Mouse (Mus musculus) regulatory T cell (primary cell): ENCODE data around the gene Alkbh5.

Experiments
- in situ Hi-C: fragments of 300-600 bp; cut with MboI, MseI; formaldehyde crosslinking; loops from one replicate; pipeline ENCODE4 v1.15.1; 2025; ENCODE audit warnings: high pct_unique_total_duplicates

The Alkbh5 gene

GRCm38 (mm10) chr11:60536180-60536858 lies at the start of gene Alkbh5:
Gene Alkbh5 (plus strand): TSS chr11:60536381.
- in situ Hi-C loops = no loop called here

- in situ Hi-C loops = no loop called here
These were observed 43.5 kb upstream of the Alkbh5 start for GRCm38 (mm10) chr11:60492726-60493125.

DNA sequence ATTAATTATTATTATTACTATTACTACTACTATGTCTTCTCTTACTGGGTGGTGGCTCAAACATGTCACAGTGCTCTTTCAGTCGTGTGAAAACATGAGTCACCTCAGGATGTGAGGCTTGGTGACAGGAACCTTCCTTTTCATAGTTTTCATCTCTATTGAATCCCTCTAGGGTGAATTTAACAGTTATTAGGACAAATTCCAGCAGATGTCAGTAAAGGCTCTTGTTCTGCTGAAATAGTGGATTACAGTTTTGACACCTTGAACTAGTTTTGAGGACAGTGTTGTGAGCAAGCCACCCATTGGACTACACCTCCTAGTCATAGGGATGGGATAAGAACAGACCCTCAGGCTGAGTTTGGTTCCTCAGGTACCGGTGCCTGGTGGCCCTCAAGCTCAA lies 40.5 kb upstream of the Alkbh5 start:
- in situ Hi-C loops = no loop called here

DNA sequence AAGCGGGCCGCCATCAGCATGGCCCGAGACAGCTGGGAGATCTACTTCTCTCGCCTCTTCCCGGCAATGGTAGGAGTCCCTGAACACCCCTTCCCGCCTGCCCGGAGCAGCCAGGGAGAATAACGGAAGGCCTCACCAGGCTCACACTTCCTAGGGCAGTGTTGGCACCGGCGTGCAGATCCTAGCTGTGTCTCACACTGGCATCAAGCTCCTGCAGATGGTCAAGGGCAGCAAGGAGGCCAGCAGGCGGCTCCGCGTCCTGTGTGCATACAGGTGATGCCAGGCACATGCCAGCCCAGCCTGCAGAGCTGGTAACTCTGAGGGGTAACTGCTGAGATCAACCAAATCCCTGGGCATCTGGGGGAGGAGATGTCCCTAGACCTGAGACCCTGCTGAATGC lies 28.9 kb upstream of the Alkbh5 start:
- in situ Hi-C loops = no loop called here

- in situ Hi-C loops = no loop called here
These were observed 27.2 kb upstream of the Alkbh5 start for GRCm38 (mm10) chr11:60508950-60509349.

DNA sequence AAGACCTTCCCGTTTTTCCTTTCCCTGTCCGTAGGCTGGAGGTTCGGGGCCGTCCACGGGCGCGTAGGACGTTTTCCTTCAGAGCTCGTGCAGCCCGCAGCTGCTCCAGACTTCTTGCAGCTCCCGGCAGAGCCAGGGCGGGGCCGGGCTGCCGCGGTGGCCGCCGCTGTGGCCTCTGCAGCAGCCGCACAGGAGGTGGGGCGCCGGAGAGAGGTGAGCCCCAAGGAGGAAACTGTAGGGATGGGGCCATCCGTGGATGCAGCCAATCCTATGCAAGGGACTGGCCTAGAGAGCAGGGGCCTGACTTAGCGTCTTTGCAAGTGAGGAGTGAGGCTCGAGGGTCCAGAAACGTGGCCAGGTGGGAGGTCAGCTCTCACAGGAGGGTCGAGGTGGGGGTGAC lies 26.7 kb upstream of the Alkbh5 start:
- in situ Hi-C loops = no loop called here

GRCm38 (mm10) chr11:60511893-60512292 lies 24.3 kb upstream of the Alkbh5 start:
- in situ Hi-C loops = no loop called here

DNA sequence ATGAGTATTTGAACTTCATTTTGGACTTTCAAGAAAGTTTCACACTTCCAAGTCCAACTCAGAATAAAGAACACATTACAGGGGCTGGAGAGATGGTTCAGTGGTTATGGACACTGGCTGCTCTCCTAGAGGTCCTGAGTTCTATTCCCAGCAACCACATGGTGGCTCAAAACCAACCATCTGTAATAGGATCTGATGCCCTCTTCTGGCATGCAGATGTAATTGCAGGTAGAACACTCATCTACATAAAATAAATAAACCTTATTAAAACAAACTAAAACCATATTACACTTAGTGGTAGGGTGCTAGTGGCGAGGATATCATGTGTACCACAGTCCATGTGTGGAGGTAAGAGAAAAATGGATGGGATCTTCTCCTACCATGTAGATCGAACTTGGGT lies 23.7 kb upstream of the Alkbh5 start:
- in situ Hi-C loops = no loop called here

GRCm38 (mm10) chr11:60514941-60515340 lies 21.2 kb upstream of the Alkbh5 start:
- in situ Hi-C loops = no loop called here

DNA sequence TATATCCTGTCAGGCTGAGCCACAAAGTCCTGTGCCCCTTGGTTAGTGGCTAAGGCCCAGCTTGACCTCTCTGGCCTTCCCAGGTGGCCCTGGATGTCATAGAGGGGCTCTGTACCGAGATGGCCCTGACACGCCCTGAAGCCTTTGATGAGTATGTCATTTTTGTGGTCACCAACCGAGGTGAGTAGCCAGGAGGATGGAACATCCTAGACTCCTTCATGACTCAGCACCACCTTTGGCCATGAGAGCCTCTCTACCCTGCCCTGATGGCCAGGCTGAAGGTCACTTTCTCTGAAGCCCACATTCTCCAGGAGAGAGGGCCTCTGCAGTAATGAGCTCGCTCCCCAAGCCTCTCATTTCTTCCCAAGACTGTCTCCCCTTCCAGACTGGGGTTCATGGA lies 17.9 kb upstream of the Alkbh5 start:
- in situ Hi-C loops = no loop called here

GRCm38 (mm10) chr11:60522027-60522426 lies 14.2 kb upstream of the Alkbh5 start:
- in situ Hi-C loops = loop anchor here (5.0 kb wide), 1 partner anchor 45 kb away; no protein-coding TSS in a partner anchor

- in situ Hi-C loops = loop anchor here (5.0 kb wide), 1 partner anchor 46 kb away; no protein-coding TSS in a partner anchor
These were observed 13.4 kb upstream of the Alkbh5 start for GRCm38 (mm10) chr11:60522661-60523365.

DNA sequence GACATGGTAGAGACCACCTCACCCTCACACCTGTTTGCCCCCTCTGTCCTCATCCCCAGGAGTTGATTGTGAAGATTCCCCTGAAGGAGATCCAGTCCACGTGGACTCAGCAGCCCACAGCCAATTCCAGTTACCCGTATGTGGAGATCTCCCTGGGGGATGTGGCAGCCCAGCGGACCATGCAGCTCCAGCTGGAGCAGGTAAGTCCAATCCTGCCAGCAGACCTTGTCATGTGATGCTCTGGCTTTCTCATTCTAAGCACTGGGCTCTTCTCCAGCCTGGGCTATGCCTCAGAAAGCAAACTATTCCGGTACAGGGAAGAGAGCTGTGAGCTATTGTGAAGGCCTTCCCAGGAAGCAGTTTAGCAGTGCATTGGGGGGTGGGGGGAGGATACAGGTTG lies 9.7 kb upstream of the Alkbh5 start:
- in situ Hi-C loops = no loop called here

DNA sequence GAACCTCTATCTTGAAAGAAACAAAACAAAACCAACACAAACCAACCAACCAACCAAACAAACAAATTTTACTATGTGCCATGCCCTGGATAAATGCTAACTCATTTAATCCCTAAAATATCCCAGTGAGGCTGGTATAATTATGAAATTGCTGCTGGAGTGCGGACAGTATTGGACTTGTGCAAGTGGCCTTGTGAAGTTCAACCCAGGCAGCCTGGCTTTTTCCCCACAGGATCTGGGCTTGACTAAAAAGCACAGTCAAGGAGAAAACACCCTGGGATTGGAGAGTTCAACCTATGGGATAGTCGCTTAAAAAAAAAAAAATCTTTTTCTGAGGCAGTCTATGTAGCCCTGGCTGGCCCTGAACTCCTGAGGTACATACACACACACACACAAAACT lies 505 bp upstream of the Alkbh5 start:
- in situ Hi-C loops = no loop called here

GRCm38 (mm10) chr11:60536859-60537467 lies 782 bp downstream of the Alkbh5 start:
- in situ Hi-C loops = no loop called here

DNA sequence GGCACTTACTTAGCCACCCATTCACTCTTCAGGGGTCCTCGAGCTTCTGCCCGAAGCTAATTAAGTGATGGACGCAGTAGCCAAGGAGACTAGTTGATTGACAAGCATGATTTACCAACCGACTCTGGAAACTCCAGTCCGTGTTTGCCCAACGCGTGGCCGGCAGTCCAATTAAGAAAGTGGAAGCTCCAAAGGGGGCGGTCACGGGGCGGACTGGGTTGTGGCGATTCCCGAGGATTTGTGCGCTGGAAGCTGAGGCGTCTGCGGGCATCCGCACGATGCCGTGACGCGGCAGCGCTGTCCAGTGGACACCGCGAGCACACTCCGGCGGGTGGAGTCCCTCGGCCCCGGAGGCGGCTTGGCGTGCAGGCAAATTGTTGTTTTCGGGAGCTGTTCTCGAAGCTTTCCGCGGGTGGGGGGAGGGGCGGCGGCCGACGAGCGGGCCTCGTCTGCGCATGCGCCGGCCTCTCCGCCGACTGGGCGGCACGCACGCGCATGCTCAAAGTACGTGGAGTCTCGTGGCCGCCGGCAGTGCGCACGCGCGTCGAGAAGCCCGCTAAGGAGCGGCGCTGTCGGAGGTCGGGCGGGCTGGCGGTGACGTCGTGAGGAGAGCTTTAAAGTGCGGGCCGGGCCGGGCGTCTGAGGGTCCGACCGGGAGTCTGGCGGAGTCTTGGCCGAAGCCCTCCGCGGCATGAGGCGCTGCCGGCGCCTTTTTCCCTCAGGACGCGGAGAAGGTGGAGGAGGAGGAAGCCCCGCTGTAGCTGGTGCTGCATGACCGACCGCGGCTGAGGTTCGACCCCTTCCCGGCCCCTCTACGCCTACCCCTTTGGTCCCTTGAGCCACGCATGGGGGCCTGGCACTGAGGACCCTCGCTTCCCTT lies 1.5 kb downstream of the Alkbh5 start:
- in situ Hi-C loops = no loop called here

GRCm38 (mm10) chr11:60538371-60539281 lies 2.4 kb downstream of the Alkbh5 start:
- in situ Hi-C loops = no loop called here

- in situ Hi-C loops = no loop called here
These were observed 3.4 kb downstream of the Alkbh5 start for GRCm38 (mm10) chr11:60539540-60539939.

DNA sequence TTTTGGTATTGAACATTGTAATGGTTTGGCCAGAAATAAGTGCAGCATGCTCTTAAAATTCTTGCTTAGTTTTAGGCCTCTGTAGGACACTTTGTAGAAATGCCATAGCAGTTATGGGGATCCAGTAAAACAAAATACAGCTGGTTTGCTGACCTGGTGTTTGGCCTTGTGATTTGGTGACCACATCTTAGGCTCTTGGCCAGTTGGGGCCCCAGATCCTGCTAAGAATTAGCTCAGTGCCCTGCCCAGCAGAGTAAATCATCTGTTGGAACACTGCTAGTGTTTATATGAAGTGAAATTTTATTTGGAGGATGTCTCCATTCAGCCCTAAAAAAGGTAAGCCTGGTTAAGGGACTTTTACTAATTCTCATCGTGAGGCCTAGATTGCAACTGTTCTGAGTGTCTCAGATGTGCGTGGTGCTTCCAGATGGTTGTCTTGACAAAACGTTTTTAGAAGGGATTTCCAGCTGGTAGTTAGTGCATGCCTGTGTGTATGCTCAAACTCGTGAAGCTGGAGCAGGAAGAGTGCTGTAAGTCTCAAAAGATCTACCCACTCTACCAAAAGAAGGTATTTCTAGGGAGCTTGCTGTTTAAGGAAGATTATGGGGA lies 3.9 kb downstream of the Alkbh5 start:
- in situ Hi-C loops = no loop called here

GRCm38 (mm10) chr11:60540761-60541160 lies 4.6 kb downstream of the Alkbh5 start:
- in situ Hi-C loops = no loop called here
